Mouse (Mus musculus): Measurements from ENCODE around the gene H2al1e. TPM values are rescaled to one million over a fixed set of nuclear protein-coding genes. Genes with fewer than 3 reads are reported as not detected.

The H2al1e gene
- not detected in 2 replicates for polyA plus RNA-seq (2012; rRNA removed)

DNA sequence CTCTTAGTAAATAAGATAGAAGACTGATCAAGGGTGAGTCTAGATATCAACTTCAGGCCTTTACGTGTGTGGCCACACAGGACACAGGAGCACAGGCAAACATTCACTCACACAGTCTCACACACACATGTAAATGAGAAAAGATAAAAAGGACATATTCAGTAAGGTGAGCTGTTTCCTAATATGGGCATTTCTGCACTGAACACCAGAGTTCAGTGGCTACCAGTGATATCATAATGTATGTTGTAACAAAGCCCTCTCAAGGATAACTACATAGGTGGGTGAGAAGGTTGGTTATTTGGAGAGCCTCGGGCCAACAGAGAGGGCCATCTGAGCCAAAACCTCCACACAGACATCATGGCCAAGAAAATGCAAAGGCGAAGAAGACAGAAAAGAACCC, at the start of gene H2al1e:
Gene H2al1e, plus strand, starts transcription at position 301 of the 400 bp plus-strand sequence.

DNA sequence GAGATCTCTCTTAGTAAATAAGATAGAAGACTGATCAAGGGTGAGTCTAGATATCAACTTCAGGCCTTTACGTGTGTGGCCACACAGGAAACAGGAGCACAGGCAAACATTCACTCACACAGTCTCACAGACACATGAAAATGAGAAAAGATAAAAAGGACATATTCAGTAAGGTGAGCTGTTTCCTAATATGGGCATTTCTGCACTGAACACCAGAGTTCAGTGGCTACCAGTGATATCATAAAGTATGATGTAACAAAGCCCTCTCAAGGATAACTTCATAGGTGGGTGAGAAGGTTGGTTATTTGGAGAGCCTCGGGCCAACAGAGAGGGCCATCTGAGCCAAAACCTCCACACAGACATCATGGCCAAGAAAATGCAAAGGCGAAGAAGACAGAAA, 12.8 kb upstream of the H2al1e start, which contains the start of gene H2al1a:
Gene H2al1a, plus strand, starts transcription at position 301 of the 400 bp plus-strand sequence.

DNA sequence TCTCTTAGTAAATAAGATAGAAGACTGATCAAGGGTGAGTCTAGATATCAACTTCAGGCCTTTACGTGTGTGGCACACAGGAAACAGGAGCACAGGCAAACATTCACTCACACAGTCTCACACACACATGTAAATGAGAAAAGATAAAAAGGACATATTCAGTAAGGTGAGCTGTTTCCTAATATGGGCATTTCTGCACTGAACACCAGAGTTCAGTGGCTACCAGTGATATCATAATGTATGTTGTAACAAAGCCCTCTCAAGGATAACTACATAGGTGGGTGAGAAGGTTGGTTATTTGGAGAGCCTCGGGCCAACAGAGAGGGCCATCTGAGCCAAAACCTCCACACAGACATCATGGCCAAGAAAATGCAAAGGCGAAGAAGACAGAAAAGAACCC, 9.6 kb upstream of the H2al1e start, which contains the start of gene H2al1b:
Gene H2al1b, plus strand, starts transcription at position 301 of the 400 bp plus-strand sequence.

DNA sequence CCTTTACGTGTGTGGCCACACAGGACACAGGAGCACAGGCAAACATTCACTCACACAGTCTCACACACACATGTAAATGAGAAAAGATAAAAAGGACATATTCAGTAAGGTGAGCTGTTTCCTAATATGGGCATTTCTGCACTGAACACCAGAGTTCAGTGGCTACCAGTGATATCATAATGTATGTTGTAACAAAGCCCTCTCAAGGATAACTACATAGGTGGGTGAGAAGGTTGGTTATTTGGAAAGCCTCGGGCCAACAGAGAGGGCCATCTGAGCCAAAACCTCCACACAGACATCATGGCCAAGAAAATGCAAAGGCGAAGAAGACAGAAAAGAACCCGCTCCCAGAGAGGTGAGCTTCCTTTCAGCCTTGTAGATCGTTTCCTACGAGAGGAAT, 6.4 kb upstream of the H2al1e start, which contains the start of gene H2al1c:
Gene H2al1c, plus strand, starts transcription at position 301 of the 400 bp plus-strand sequence.

DNA sequence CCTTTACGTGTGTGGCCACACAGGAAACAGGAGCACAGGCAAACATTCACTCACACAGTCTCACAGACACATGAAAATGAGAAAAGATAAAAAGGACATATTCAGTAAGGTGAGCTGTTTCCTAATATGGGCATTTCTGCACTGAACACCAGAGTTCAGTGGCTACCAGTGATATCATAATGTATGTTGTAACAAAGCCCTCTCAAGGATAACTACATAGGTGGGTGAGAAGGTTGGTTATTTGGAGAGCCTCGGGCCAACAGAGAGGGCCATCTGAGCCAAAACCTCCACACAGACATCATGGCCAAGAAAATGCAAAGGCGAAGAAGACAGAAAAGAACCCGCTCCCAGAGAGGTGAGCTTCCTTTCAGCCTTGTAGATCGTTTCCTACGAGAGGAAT, 3.2 kb upstream of the H2al1e start, which contains the start of gene H2al1d:
Gene H2al1d, plus strand, starts transcription at position 301 of the 400 bp plus-strand sequence.

DNA sequence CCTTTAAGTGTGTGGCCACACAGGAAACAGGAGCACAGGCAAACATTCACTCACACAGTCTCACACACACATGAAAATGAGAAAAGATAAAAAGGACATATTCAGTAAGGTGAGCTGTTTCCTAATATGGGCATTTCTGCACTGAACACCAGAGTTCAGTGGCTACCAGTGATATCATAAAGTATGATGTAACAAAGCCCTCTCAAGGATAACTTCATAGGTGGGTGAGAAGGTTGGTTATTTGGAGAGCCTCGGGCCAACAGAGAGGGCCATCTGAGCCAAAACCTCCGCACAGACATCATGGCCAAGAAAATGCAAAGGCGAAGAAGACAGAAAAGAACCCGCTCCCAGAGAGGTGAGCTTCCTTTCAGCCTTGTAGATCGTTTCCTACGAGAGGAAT, 3.1 kb downstream of the H2al1e start, which contains the start of gene H2al1f:
Gene H2al1f, plus strand, starts transcription at position 301 of the 400 bp plus-strand sequence.

DNA sequence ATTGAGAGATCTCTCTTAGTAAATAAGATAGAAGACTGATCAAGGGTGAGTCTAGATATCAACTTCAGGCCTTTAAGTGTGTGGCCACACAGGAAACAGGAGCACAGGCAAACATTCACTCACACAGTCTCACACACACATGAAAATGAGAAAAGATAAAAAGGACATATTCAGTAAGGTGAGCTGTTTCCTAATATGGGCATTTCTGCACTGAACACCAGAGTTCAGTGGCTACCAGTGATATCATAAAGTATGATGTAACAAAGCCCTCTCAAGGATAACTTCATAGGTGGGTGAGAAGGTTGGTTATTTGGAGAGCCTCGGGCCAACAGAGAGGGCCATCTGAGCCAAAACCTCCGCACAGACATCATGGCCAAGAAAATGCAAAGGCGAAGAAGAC, 6.2 kb downstream of the H2al1e start, which contains the start of gene H2al1g:
Gene H2al1g, plus strand, starts transcription at position 301 of the 400 bp plus-strand sequence.

DNA sequence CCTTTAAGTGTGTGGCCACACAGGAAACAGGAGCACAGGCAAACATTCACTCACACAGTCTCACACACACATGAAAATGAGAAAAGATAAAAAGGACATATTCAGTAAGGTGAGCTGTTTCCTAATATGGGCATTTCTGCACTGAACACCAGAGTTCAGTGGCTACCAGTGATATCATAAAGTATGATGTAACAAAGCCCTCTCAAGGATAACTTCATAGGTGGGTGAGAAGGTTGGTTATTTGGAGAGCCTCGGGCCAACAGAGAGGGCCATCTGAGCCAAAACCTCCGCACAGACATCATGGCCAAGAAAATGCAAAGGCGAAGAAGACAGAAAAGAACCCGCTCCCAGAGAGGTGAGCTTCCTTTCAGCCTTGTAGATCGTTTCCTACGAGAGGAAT, 9.5 kb downstream of the H2al1e start, which contains the start of gene H2al1h:
Gene H2al1h, plus strand, starts transcription at position 301 of the 400 bp plus-strand sequence.

DNA sequence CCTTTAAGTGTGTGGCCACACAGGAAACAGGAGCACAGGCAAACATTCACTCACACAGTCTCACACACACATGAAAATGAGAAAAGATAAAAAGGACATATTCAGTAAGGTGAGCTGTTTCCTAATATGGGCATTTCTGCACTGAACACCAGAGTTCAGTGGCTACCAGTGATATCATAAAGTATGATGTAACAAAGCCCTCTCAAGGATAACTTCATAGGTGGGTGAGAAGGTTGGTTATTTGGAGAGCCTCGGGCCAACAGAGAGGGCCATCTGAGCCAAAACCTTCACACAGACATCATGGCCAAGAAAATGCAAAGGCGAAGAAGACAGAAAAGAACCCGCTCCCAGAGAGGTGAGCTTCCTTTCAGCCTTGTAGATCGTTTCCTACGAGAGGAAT, 12.6 kb downstream of the H2al1e start, which contains the start of gene H2al1i:
Gene H2al1i, plus strand, starts transcription at position 301 of the 400 bp plus-strand sequence.

DNA sequence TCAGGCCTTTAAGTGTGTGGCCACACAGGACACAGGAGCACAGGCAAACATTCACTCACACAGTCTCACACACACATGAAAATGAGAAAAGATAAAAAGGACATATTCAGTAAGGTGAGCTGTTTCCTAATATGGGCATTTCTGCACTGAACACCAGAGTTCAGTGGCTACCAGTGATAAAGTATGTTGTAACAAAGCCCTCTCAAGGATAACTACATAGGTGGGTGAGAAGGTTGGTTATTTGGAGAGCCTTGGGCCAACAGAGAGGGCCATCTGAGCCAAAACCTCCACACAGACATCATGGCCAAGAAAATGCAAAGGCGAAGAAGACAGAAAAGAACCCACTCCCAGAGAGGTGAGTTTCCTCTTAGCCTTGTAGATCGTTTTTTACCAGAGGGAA, 15.8 kb downstream of the H2al1e start, which contains the start of gene H2al1j:
Gene H2al1j, plus strand, starts transcription at position 301 of the 400 bp plus-strand sequence.

Other genes with a start within 250 kb of the H2al1e start
- gene H2al1a, start 12.7 kb upstream of the H2al1e start, polyA plus RNA-seq (2012; rRNA removed) = not detected in 2 replicates
- not detected in 2 replicates for gene H2al1b, start 9.5 kb upstream of the H2al1e start, polyA plus RNA-seq (2012; rRNA removed)
- gene H2al1c, start 6.3 kb upstream of the H2al1e start, polyA plus RNA-seq (2012; rRNA removed) = not detected in 2 replicates
- not detected in 2 replicates for gene H2al1d, start 3.1 kb upstream of the H2al1e start, polyA plus RNA-seq (2012; rRNA removed)
- gene H2al1f, start 3.2 kb downstream of the H2al1e start, polyA plus RNA-seq (2012; rRNA removed) = not detected in 2 replicates
- gene H2al1g, start 6.3 kb downstream of the H2al1e start, polyA plus RNA-seq (2012; rRNA removed) = not detected in 2 replicates
- gene H2al1h, start 9.6 kb downstream of the H2al1e start, polyA plus RNA-seq (2012; rRNA removed) = not detected in 2 replicates
- not detected in 2 replicates for gene H2al1i, start 12.7 kb downstream of the H2al1e start, polyA plus RNA-seq (2012; rRNA removed)
- not detected in 2 replicates for gene H2al1j, start 15.9 kb downstream of the H2al1e start, polyA plus RNA-seq (2012; rRNA removed)